Mouse (Mus musculus) c-Kit-negative CD71-positive TER-119-positive erythroid progenitor cells, embryonic 14.5 days (primary cell): ENCODE data around the gene Ubxn10.

ENCODE experiments used
- DNase-seq: peaks from one replicate; pipeline ENCODE4 v3.0.0-alpha.2; 2013; ENCODE audit warnings: low read depth, low spot score

Ubxn10 gene

DNA sequence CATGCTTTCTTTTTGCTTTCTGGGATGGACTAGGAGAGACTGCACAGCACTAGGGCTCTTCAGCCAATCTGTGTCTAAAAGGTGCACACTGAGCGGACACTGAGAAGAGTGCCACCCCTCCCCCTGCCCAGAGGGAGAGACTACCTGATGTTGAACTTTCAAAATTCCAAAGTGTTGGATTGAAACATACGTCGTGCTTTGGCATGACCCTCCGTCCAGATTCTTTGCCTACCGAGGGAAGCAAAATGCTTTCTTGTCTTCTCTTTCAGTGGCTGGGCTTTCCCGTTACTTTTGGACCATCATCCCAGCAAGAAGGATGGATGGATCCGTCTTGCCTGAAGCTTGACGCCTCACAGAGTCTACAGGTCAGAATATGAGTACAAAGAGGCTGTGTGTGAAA lies 35.9 kb downstream of the Ubxn10 start:
- no peak for DNase-seq

DNA sequence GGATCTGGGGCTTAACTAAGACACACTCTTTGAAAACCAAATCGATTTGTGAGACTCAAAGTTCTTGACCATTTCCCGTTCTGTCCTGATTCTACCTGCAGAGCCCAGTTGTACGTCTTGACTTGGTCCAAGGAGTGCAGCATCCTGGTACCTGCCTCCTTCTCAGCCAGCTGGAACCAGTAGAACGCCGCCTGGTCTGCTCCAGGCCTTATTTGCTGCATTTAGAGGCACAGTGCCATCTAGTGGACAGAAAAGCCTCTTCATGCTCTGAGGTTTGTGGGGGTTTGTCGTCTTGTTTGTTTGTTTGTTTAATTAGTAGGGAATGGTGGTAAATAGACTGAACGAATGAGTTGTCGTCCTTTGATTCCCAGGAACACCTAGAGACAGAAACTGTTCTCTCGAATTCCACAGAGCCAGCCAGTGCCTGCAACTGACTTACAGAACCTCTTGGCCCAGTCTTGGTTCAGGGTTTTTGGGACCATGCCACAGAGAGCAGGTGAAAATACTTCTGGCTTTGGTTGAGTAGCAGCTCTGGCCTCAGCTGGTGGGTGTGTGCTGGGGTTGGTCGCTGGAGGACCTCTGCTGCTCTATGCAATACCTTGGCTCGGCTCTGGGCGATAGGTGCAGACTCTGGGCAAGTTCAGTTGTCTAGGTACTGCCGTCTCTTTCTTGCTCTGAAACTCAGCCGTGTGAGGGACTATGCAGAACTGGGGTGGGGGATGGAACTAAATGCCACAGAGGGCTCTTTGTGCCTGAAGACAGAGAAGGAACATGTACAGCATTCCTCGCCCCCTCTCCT lies 36.6 kb downstream of the Ubxn10 start:
- peak; percentile 3 for DNase-seq

DNA sequence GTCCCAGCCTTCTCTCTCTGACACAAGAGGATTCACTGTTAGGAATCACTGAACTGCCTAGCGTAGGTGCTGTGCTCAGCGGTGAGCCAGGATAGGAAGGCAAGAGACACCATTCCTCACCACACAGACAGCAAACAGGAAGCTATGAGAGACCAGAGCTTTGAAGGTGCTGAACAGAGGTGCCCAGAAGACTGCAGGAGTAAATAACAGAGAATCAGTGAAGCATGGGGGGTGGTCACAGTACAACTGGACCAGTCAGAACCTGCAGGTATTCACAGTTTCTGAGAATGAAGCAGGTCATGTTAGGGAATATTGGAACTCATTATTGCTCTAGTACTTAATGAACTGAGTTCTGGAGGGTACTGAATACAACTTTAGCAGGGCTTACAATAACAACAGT lies 38.7 kb downstream of the Ubxn10 start:
- DNase-seq: no peak

- no peak for DNase-seq
Measured at GRCm38 (mm10) chr4:138697166-138697860, 39.7 kb downstream of the Ubxn10 start.

DNA sequence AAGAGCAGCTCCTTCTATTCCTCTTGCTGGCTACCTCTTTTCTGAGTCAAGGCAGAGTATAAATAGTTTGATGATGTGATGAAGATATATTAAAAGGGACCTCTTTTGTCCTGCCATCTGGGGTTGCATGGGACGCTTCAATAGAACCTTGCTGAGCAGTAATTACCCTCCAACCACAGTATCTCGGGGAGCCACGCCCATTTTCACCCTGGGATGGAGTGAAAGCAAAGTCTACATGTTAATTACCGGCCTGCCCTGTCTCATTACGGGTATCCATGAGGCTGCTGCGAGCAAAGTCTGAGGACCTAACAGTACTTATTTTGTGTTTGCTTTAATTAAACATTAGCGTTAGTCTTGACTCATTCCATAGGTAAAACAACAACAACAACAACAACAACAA lies 40.2 kb downstream of the Ubxn10 start:
- DNase-seq: no peak

- no peak for DNase-seq
Measured at GRCm38 (mm10) chr4:138693043-138693692, 43.8 kb downstream of the Ubxn10 start.

GRCm38 (mm10) chr4:138691443-138692181 lies 45.4 kb downstream of the Ubxn10 start:
- no peak for DNase-seq

DNA sequence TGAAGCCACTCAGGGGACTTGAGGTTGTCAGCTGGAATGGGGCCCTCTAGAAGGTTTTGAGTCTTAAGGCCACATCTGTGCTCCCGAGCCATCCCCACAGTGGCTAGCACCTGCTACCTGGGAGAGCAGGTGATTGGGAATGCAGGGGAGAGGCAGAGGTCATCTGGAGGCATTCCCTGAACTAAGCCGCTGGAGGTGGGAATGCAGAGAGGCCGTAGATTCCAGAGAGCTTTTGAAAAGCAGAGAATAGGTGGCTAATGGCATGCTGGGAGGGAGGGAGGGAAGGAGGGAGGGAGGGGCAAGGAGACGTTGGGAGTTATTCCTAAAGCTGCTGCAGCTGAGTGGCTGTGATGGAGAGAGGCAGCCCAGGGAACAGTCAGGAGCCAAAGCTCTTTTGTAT lies 46.4 kb downstream of the Ubxn10 start:
- no peak for DNase-seq

DNA sequence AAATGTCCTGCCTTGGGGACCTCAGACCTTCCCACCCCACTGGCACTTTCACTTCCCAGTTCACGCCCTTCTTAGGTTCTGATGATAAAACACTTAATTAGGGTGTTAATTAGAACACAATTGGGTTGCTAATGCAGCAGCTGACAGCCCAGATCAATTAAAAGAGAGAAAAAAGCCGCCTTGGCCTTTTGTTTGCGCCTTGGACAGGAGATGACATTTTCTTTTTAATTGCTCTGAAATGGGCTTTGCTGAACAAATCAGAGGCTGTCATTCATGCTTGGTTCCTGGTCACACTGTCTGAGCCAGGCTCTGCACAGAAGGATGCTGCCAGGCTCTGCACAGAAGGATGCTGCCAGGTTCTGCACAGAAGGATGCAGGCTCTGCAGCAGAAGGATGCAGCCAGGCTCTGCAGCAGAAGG lies 47.9 kb downstream of the Ubxn10 start:
- no peak for DNase-seq

DNA sequence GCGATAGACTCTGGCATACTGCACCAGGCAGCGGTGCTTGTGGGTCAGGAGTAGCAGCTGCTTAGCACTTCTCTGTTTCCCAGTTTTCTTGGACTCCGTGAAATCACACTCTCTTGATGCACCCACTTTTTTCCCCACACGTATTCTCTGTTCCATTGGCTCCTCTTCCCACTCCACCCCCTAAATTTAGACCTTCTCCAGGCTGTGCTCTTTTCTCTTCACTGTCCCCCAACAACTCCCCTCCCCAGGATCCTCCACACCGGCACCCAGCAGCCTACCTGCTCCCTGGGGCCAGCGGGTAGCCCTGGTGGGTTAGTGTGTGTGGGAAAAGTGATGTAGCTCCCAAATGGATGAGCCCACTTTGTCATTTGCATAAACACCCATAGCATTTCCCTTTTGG lies 51.2 kb downstream of the Ubxn10 start:
- no peak for DNase-seq

- no peak for DNase-seq
Measured at GRCm38 (mm10) chr4:138682760-138683159, 54.2 kb downstream of the Ubxn10 start.

- no peak for DNase-seq
Measured at GRCm38 (mm10) chr4:138680124-138680523, 56.8 kb downstream of the Ubxn10 start.

GRCm38 (mm10) chr4:138677579-138677978 lies 59.4 kb downstream of the Ubxn10 start:
- DNase-seq: no peak

DNA sequence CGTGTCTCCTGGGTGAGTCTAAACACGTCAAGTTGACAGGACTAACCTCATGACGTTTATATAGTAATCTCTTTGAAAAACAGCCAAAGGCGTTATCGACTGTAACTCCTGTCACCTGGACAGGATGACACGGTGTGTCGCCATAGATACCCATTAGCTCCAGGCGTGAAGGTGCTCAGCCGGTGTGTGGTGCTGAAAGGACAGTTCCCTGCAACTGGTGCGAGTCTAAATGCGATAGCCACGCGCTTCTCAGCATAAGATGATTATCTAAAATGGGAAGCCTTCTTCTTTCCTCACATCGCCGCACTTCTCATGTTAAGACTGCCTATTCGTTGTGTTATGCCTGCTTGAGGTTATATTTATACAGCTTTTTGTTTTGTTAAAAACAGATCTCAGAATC lies 60.5 kb downstream of the Ubxn10 start:
- no peak for DNase-seq

- no peak for DNase-seq
Measured at GRCm38 (mm10) chr4:138672160-138672559, 64.8 kb downstream of the Ubxn10 start.

DNA sequence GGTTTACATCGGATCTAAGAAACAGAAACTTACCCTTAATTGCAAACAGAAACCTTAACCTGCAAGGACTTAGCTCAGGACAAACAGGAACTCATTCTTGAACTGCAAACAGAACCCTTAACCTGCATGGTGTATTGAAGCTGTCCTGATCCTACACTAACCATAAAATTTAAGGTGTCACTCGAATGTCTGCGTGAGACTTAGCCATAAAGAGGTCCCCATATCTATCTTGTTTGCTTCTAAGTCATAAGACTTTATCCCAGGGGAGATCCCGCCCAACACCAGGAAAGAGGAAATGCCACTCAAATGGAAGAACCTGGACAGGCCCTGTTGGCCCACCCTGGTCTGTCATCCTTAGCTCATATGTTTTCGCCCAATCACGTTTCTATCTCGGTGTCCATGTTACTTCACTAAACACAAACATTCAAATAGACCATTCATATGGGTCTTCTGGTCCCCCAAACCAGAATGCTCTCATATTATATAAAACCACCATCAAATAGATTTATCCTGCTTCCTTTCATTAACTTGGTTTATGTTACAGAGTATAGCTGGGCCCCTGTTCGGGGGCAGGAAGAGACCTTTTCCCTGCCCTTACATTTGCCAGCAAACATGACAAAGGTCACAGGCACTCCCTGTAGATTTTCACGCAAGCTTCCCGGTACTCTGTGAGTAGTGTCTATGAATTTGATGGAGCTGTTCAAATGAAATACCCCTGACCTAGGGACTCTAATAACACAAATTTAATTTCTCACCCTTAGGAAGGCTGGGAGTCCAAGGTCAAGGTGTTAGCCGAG lies 66.7 kb downstream of the Ubxn10 start:
- no peak for DNase-seq

GRCm38 (mm10) chr4:138666521-138666920 lies 70.4 kb downstream of the Ubxn10 start:
- DNase-seq: no peak

DNA sequence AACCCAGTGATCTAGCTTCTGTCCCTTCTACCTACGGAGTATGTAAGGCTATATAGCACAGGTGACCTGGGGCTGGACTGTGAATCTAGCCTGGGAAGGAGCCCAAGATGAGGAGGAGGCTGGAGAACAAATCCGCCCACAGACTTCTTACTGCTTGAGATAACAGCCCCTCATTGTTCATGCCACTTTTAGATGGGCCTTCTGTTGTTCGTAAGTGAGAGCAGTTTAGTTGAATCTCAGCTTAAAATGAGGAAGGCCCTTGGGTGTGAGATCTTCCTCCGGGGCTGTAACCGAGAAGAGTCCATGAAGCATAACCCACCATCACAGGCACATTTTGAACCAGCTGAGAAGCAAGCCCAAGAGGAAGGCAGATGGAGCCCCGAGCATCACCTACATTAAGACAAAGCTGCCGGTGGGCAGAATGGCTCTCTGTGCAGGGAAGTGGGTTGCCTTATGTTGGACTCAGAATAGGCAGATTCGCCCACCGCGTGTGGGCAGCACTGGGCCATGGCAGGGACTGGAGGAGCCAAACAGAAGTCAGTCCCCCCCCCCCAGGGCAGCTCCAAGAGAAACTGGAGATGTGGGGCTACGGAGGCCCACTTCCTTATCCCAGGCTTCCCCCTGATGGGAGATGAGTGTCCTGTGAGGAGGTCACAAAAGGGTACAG lies 76.9 kb downstream of the Ubxn10 start:
- no peak for DNase-seq
